Mouse (Mus musculus): ENCODE data around the gene Mixl1.

The Mixl1 gene

DNA sequence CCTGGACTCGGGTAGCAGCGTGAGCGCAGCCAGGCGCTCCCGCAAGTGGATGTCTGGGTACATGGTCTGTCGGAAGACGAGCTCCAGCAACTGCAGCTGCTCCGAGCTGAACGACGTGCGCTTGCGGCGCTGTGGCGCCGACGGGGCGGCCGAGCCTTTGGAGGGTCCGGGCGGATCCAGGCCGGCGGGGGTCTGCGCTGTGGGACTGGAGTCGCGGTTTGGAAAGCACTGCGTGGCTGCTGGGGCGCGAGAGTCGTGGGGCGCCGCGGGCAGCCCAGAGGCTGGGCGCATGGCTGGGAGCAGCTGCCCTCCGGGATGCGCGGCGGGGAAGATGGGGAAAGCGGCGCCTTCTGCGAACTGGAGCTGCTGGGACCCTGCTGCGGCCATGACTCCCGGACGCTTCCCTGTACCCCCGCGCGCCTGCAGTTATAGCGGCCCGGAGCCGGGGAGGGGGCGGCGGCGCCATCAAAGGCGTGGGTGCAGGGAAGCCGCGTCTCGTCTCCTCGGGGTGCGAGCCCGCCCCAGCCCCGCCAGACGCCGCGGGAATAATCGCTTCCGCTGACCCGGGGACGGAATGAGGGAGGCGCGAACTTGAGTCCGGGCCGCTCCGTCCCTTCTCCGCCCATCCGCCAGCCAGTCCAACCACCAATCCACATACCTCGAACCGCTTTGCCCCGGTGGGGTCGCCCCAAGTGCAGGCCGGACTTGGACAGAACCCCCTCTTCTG lies at the start of gene Mixl1:
Gene Mixl1 (minus strand): TSS at position 409 of the 727 bp plus-strand sequence.
- DNase-seq (ENCODE audit: low spot score), result no peak

DNA sequence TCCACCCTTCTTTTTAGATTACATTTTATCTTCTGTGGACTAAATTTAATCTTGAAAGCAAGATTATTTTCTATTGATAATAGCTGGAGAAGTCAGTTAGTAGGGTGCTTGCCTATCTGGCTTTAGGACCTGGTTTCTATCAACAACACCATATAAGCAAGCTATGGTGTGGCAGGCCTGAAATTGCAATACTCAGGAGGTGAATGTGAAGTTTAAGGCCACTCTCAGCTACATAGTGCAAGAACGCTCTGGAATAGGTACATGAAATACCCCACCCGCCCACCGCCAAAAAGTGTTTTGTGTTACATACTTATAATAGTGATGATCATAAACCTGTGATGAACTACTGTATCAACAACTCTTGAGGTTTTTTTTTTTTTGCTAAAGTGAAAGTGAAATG lies 32.4 kb upstream of the Mixl1 start:
- DNase-seq (ENCODE audit: low spot score), result no peak

DNA sequence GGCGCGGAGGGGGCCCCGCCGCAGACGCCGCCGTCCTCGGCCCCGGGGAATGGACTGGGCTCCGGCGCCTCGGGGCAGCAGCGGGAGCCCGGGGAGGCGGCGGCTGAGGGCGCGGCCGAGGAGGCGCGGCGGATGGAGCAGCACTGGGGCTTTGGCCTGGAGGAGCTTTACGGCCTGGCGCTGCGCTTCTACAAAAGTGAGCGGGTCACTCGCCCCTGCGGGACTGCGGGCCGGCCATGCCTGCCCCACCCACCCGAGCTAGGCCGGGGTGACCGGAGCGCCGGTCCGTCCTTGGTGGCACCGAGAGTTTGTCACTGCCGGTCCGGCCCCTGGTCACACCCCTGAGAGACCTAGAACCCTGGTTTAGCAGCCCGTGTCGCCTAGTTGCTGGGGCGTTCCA lies 29.3 kb upstream of the Mixl1 start:
- DNase-seq (ENCODE audit: low spot score), result no peak

DNA sequence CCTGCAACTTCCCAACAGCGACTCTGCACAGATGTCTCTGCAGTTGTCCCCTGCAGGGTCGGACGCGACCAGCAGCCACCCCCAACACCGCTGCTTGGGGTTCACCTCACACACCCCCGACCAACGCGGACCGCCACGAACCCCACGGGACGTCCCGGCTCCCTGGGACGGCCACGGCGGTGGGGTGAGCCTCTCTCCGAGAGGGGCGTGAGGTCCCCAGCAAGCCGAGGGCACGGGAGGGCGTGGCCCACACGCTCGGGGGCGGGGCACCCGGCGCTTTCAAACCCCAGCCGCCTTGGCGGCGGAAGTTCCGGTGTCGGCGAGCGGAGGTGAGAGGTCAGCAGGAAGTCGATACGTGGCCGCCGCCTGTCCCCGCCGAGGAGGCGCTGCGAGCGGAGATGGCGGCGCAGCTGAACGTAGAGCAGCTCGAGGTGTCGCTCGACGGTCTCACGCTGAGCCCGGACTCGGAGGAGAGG lies 28.9 kb upstream of the Mixl1 start, which contains the start of gene Acbd3:
Gene Acbd3 (plus strand): TSS at position 340 of the 476 bp plus-strand sequence.
- DNase-seq (ENCODE audit: low spot score), result peak; percentile 90

GRCm38 (mm10) chr1:180723701-180724238 lies 26.9 kb upstream of the Mixl1 start:
- no peak for DNase-seq (ENCODE audit: low spot score)

- no peak for DNase-seq (ENCODE audit: low spot score)
Observed at GRCm38 (mm10) chr1:180722608-180723007, 25.8 kb upstream of the Mixl1 start.

DNA sequence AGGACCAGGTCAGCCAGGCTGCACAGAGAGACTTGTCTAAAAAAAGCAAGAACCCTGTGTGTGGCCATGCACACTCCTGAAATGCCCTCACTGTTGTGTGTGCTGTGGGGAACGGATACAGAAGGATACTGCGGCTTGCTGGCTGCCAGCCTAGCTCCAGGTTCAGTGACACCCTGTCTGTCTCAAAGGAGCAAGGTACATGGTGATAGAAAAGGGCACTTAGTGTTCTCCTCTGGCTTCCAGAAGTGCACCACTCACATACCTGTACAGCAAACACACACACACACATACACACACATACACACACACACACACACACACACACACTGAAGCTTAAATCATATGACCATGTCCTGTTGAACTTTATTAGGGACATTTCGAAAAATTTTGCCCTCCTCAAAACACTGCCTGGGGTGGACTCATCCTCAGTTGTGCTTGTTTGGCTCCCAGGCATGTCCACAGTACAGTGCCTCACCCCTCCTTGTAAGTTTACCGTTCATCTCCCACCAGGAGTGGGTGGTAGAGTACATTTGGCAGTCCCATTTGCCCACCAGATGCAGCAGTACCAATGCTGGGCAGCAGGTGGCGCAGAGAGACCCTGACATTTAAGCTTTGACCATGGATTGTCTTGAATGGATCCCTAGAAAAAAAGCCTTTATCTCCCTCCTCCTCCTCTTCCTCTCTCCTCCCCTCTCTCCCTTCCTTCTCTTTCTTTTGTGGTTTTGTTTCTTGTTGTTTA lies 23.3 kb upstream of the Mixl1 start:
- DNase-seq (ENCODE audit: low spot score), result peak; percentile 84

DNA sequence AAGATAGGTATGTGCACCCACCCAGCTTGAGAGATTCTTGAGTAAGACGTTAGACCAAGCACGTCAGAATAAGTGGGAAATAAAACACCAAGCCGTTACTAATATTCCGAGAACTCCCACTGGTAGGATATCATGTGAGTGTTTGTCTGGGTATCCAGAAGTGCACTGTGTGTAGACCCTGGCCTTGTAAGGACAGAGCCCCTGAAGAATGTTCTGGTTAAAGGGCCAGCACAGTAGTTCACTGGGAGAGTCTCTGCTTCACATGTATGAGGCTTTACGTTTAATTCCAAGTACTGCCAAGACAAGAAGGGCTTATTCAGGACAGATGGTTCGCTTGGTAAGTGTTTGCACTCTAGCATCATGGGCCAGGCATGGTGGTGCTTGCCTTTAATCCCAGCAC lies 22.6 kb upstream of the Mixl1 start:
- no peak for DNase-seq (ENCODE audit: low spot score)

DNA sequence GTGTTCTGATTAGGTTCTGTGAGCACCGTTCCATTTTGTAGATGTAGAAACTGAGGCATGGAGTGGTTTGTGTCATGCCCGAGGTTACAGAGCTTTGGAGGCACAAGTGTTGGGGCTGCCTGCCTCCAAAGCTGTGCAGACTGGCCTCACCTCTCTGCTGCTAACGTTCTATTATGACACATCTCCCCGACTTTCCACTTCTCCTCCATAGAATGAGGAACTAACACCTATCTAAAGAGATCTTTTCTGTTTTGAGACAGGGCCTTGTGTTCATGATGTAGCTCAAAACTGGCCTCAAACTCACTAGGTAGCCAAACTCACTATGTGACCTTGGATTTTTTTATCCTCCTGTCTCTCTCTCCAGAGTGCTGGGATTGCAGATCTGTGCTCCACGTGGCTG lies 21.9 kb upstream of the Mixl1 start:
- DNase-seq (ENCODE audit: low spot score), result no peak

GRCm38 (mm10) chr1:180708935-180709776 lies 12.3 kb upstream of the Mixl1 start:
- no peak for DNase-seq (ENCODE audit: low spot score)

DNA sequence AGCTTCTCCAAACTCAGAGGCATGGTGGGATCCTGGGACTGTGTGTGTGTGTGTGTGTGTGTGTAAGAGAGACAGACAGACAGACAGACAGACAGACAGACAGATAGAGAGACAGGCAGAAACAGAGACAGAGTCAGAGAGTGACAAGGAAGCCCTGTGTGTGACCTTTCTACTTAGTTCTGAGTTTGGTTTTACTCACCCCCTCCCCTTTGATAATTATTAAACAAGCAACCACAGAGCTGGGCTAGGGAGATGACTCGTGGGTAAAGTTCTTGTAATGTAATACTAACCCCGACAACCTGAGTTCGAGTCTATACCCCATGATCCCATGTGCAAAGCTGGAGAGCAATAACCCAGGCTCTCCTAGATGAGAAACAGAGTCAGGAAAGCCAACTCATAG lies 11.0 kb upstream of the Mixl1 start:
- no peak for DNase-seq (ENCODE audit: low spot score)

- DNase-seq (ENCODE audit: low spot score), result no peak
Observed at GRCm38 (mm10) chr1:180707368-180707767, 10.5 kb upstream of the Mixl1 start.

- no peak for DNase-seq (ENCODE audit: low spot score)
Observed at GRCm38 (mm10) chr1:180703400-180703799, 6.6 kb upstream of the Mixl1 start.

GRCm38 (mm10) chr1:180698063-180698462 lies 1.2 kb upstream of the Mixl1 start:
- DNase-seq (ENCODE audit: low spot score), result no peak

DNA sequence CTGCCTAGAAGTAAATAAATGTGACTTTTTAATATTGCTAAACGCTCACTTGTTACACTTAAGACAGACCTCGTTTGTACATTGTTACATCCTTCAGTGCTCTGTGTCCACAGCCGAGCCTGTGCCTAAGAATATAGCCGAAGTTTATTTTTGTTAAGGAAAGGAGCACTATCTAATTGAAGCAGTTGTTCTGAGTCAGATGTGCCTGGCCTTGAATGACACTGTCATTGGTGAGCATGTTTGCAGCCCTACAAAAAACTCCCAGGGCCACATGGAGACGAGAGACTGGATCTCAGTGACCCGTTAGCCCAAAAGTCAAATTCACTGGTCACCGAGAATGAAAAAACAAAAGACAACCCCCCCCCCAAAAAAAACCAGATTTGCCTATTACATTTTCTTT lies 5.5 kb downstream of the Mixl1 start:
- no peak for DNase-seq (ENCODE audit: low spot score)

All from layer of hippocampus, adult 11-12 months (tissue).